Mouse (Mus musculus): ENCODE data around the gene Slc43a2. TPM values are rescaled to one million over a fixed set of nuclear protein-coding genes. Genes with fewer than 3 reads are reported as not detected.

Gene Slc43a2
- polyA plus RNA-seq, 1 experiment from 2014 or later, result 24.0 TPM

DNA sequence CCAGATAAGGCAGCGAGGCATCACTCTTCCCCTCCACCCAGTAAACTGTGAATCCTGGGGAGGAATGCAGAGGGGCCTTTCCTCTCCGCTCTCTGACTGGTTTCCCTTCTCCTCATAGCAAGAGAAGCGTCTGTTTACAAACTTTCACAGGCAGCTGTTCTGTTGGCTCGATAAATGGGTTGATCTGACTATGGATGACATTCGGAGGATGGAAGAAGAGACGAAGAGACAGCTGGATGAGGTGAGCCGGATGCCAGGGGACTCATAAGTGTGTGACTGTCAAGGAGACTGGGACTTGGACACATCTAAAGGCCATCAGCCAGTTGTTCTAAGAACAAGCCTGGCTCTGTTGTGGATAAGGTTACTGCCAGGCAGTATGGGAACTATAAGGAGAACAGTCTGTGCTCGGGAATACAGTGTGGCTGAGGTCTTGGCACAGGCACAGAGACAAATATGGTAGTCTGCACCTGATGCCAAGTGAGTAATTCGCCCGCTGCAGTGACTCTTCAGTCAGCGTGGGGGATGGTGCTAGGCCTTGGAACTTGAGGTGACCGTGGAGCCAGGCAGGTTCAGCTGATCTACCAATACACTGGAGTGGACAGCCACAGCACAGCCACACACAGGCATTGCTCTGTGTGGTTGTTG, 88.8 kb downstream of the Slc43a2 start:
- TF ChIP-seq CTCF (IDR thresholded peaks at IDR 0.05) (no peak), EP300 (IDR thresholded peaks at IDR 0.05) (peak; percentile 39; the same call in 1 of the 2 replicates)
- peaks cover 21% of the 10 kb centered on the region; the same call in 1 of the 2 replicates for H3K36me3 ChIP-seq (ENCODE audit: insufficient read depth, low read length)
- peak; percentile 55 for DNase-seq (ENCODE audit: low spot score)
- no peaks in the 10 kb centered on the region for H3K27me3 ChIP-seq (replicated peaks; ENCODE audit: insufficient read depth, low read length)
- WGBS, result 54% methylated on average over 12 of the region's 12 CpGs
- peak overlapping the region; percentile 74 for H3K27ac ChIP-seq (ENCODE audit: low read length)
- H3K9ac ChIP-seq (replicated peaks; ENCODE audit: low read depth), result no peak overlapping the region
- ATAC-seq, result peak; percentile 62
- peaks cover 8% of the 10 kb centered on the region; the same call in 1 of the 2 replicates for H3K4me1 ChIP-seq (ENCODE audit: insufficient read depth, low read depth, low read length)
- H3K4me3 ChIP-seq (ENCODE audit: low read depth, low read length), result no peak overlapping the region
- no peak overlapping the region for H3K4me2 ChIP-seq (replicated peaks; ENCODE audit: low read depth, low read length)
- no peaks in the 10 kb centered on the region for H3K9me3 ChIP-seq (ENCODE audit: low read length)

DNA sequence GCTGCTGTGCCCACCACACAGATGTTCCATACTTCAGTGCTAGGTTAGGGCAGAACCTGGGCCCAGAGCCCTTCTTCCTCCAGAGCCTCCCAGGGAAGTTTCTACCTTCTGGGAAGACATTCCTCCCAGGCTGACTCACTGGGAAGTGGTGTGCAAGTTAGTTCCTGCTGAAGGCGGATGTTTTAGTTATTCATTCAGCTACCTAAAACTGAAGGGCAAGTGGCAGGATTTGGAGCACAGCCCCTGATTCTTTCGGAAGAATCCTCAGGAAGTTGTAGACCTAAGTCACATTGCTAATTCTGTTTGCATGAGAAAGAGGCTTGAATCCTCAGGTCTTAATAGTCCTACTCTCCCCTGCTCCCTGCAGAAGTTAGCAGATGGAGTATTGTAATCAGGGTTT, 89.9 kb downstream of the Slc43a2 start:
- Histone ChIP-seq H3K4me3 (ENCODE audit: low read depth, low read length) (no peak overlapping the region), H3K27ac (ENCODE audit: low read length) (peak overlapping the region; percentile 74), H3K9ac (replicated peaks; ENCODE audit: low read depth) (no peak overlapping the region), H3K9me3 (ENCODE audit: low read length) (no peaks in the 10 kb centered on the region), H3K4me2 (replicated peaks; ENCODE audit: low read depth, low read length) (no peak overlapping the region), H3K4me1 (ENCODE audit: insufficient read depth, low read depth, low read length) (peaks cover 8% of the 10 kb centered on the region; the same call in 1 of the 2 replicates), H3K27me3 (replicated peaks; ENCODE audit: insufficient read depth, low read length) (no peaks in the 10 kb centered on the region), H3K36me3 (ENCODE audit: insufficient read depth, low read length) (peaks cover 32% of the 10 kb centered on the region; the same call in 1 of the 2 replicates)
- ATAC-seq, result peak; percentile 21
- WGBS, result 58% methylated on average over 2 of the region's 2 CpGs
- no peak for TF ChIP-seq CTCF (IDR thresholded peaks at IDR 0.05)
- peak; percentile 40; the same call in 1 of the 2 replicates for TF ChIP-seq EP300 (IDR thresholded peaks at IDR 0.05)
- DNase-seq (ENCODE audit: low spot score), result peak; percentile 12

DNA sequence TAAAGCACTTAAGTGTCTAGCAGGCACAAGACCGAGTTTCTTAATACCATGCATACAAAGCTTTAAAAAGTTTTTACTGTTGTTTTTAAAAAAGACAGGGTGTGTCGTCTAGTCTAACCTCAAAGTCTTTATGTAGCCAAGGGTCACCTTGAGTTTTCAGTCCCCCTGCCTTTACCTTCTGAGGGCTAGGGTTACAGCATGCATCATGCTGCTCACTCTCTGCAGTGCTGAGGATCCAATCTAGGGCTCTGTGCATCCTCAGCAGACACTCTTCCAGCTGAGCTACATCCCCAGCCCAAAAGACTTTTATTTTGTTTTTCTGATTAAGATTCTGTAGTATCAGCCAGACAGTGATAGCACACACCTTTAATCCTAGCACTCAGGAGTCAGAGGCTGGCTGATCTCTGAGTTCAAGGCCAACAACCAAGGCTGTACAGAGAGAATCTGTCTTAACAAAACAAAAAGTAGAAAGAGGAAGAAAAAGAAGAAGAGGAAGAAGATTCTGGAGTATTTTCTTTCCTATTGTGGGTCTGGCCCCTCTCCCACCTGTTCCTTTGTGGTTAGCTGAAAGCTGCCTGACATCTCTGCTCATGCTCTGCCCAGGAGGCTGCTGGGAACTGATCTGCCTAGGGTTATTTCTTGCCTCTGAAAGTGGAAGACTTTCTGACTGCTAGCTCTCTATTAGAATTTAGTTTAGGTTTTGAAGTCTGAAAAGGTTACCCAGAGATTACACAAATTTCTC, 91.3 kb downstream of the Slc43a2 start:
- no peak overlapping the region for H3K9ac ChIP-seq (replicated peaks; ENCODE audit: low read depth)
- TF ChIP-seq CTCF (IDR thresholded peaks at IDR 0.05) (no peak), EP300 (IDR thresholded peaks at IDR 0.05) (no peak)
- no peaks in the 10 kb centered on the region for H3K27me3 ChIP-seq (replicated peaks; ENCODE audit: insufficient read depth, low read length)
- peaks cover 8% of the 10 kb centered on the region; the same call in 1 of the 2 replicates for H3K4me1 ChIP-seq (ENCODE audit: insufficient read depth, low read depth, low read length)
- H3K4me2 ChIP-seq (replicated peaks; ENCODE audit: low read depth, low read length), result no peak overlapping the region
- peak overlapping the region; percentile 48 for H3K27ac ChIP-seq (ENCODE audit: low read length)
- 79% methylated on average over 2 of the region's 2 CpGs for WGBS
- no peak overlapping the region for H3K4me3 ChIP-seq (ENCODE audit: low read depth, low read length)
- no peak for ATAC-seq
- H3K36me3 ChIP-seq (ENCODE audit: insufficient read depth, low read length), result peaks cover 45% of the 10 kb centered on the region; the same call in 1 of the 2 replicates
- H3K9me3 ChIP-seq (ENCODE audit: low read length), result no peaks in the 10 kb centered on the region
- DNase-seq (ENCODE audit: low spot score), result no peak

DNA sequence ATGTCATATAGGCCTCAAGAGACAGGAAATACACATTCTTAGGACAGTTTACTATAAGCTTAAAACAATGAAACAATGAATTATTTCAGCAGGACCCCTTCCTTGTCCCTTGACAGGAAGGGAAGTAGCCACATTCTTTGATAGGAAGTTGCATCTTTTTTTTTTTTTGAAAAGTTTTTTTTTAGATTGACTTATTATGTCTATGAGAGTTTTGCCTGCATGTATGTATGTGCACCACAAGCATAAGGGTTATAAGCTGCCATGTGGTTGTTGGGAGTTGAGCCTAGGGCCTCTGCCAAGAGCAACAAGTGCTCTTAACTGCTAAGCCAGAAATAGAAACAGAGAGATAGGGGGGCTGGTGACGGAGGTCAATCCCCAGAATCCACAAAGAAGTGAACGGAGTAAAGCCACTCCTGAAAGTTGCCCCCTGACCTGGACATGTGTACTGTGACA, 92.6 kb downstream of the Slc43a2 start:
- 22% methylated on average over 2 of the region's 2 CpGs for WGBS
- Histone ChIP-seq H3K4me2 (replicated peaks; ENCODE audit: low read depth, low read length) (no peak overlapping the region), H3K4me1 (ENCODE audit: insufficient read depth, low read depth, low read length) (peaks cover 8% of the 10 kb centered on the region; the same call in 1 of the 2 replicates), H3K4me3 (ENCODE audit: low read depth, low read length) (no peak overlapping the region), H3K27ac (ENCODE audit: low read length) (peak overlapping the region; percentile 81), H3K36me3 (ENCODE audit: insufficient read depth, low read length) (peaks cover 41% of the 10 kb centered on the region; the same call in 1 of the 2 replicates), H3K9me3 (ENCODE audit: low read length) (no peaks in the 10 kb centered on the region), H3K27me3 (replicated peaks; ENCODE audit: insufficient read depth, low read length) (no peaks in the 10 kb centered on the region), H3K9ac (replicated peaks; ENCODE audit: low read depth) (no peak overlapping the region)
- peak; percentile 67 for DNase-seq (ENCODE audit: low spot score)
- ATAC-seq, result peak; percentile 48
- TF ChIP-seq EP300 (IDR thresholded peaks at IDR 0.05) (peak; percentile 89), CTCF (IDR thresholded peaks at IDR 0.05) (no peak)

DNA sequence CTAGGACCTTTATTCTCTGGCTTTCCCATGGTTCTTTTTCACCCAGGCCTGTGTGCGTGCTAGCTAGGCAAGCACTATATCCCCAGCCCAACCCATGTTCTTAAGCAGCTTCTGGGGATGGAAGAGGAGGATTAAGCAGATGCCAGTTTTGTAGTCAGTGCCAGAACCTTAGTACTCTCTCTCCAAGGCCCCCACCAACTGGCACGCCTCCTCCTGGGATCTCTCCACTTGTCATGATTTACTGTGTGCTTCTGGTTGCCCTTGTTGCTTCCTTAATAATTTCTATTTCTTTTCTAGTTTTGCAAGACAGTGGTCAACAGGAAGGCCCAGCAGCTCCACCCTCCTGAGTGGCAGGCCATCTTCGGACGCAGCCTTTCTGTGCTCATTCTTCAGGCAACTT, 94.3 kb downstream of the Slc43a2 start:
- no peak for TF ChIP-seq CTCF (IDR thresholded peaks at IDR 0.05)
- no peak for TF ChIP-seq EP300 (IDR thresholded peaks at IDR 0.05)
- no peak overlapping the region for H3K27ac ChIP-seq (ENCODE audit: low read length)
- H3K36me3 ChIP-seq (ENCODE audit: insufficient read depth, low read length), result peaks cover 31% of the 10 kb centered on the region; the same call in 1 of the 2 replicates
- H3K4me2 ChIP-seq (replicated peaks; ENCODE audit: low read depth, low read length), result no peak overlapping the region
- no peak overlapping the region for H3K4me3 ChIP-seq (ENCODE audit: low read depth, low read length)
- DNase-seq (ENCODE audit: low spot score) (no peak), ATAC-seq (no peak)
- H3K27me3 ChIP-seq (replicated peaks; ENCODE audit: insufficient read depth, low read length), result no peaks in the 10 kb centered on the region
- WGBS, result 82% methylated on average over 4 of the region's 4 CpGs
- H3K4me1 ChIP-seq (ENCODE audit: insufficient read depth, low read depth, low read length), result peaks cover 8% of the 10 kb centered on the region; the same call in 1 of the 2 replicates
- H3K9me3 ChIP-seq (ENCODE audit: low read length), result no peaks in the 10 kb centered on the region
- H3K9ac ChIP-seq (replicated peaks; ENCODE audit: low read depth), result no peak overlapping the region

Small RNA genes within 50 kb of the gene (microRNA-seq; reads per million reads assigned to microRNA genes)
- gene Mir3971, result not detected

Other genes starting within 250 kb of the Slc43a2 start
- 44.7 and 52.3 TPM in 2 replicates for gene Rpa1, start 183.4 kb upstream of the Slc43a2 start, polyA plus RNA-seq (2015; fragmentation: Nextera tagmentation; extraction: Ambion mirVana)
- gene Smyd4, start 183.3 kb upstream of the Slc43a2 start, polyA plus RNA-seq (2015; fragmentation: Nextera tagmentation; extraction: Ambion mirVana), result 6.4 and 6.6 TPM in 2 replicates
- 58.0 and 64.2 TPM in 2 replicates for gene Serpinf1, start 109.0 kb upstream of the Slc43a2 start, polyA plus RNA-seq (2015; fragmentation: Nextera tagmentation; extraction: Ambion mirVana)
- 0.14 and 0.19 TPM in 2 replicates for gene Serpinf2, start 92.1 kb upstream of the Slc43a2 start, polyA plus RNA-seq (2015; fragmentation: Nextera tagmentation; extraction: Ambion mirVana)
- 5.9 and 7.2 TPM in 2 replicates for gene Wdr81, start 77.0 kb upstream of the Slc43a2 start, polyA plus RNA-seq (2015; fragmentation: Nextera tagmentation; extraction: Ambion mirVana)
- gene Tlcd2, start 70.0 kb upstream of the Slc43a2 start, polyA plus RNA-seq (2015; fragmentation: Nextera tagmentation; extraction: Ambion mirVana), result 6.1 and 8.7 TPM in 2 replicates
- 19.7 and 22.5 TPM in 2 replicates for gene Prpf8, start 44.9 kb upstream of the Slc43a2 start, polyA plus RNA-seq (2015; fragmentation: Nextera tagmentation; extraction: Ambion mirVana)
- 12.4 and 15.7 TPM in 2 replicates for gene Rilp, start 21.6 kb upstream of the Slc43a2 start, polyA plus RNA-seq (2015; fragmentation: Nextera tagmentation; extraction: Ambion mirVana)
- gene Scarf1, start 18.2 kb upstream of the Slc43a2 start, polyA plus RNA-seq (2015; fragmentation: Nextera tagmentation; extraction: Ambion mirVana), result 18.5 and 21.2 TPM in 2 replicates
- gene Pitpna, start 56.4 kb downstream of the Slc43a2 start, polyA plus RNA-seq (2015; fragmentation: Nextera tagmentation; extraction: Ambion mirVana), result 71.1 and 74.4 TPM in 2 replicates
- 60.2 and 71.4 TPM in 2 replicates for gene Inpp5k, start 99.3 kb downstream of the Slc43a2 start, polyA plus RNA-seq (2015; fragmentation: Nextera tagmentation; extraction: Ambion mirVana)
- gene Myo1c, start 118.8 kb downstream of the Slc43a2 start, polyA plus RNA-seq (2015; fragmentation: Nextera tagmentation; extraction: Ambion mirVana), result 88.5 and 102 TPM in 2 replicates
- gene Crk, start 147.6 kb downstream of the Slc43a2 start, polyA plus RNA-seq (2015; fragmentation: Nextera tagmentation; extraction: Ambion mirVana), result 83.8 and 90.3 TPM in 2 replicates
- 453 and 499 TPM in 2 replicates for gene Ywhae, start 201.2 kb downstream of the Slc43a2 start, polyA plus RNA-seq (2015; fragmentation: Nextera tagmentation; extraction: Ambion mirVana)

Measured in lung, postnatal 0 days (tissue).